Mouse (Mus musculus): ENCODE data around the gene Robo1.

Gene Robo1

DNA sequence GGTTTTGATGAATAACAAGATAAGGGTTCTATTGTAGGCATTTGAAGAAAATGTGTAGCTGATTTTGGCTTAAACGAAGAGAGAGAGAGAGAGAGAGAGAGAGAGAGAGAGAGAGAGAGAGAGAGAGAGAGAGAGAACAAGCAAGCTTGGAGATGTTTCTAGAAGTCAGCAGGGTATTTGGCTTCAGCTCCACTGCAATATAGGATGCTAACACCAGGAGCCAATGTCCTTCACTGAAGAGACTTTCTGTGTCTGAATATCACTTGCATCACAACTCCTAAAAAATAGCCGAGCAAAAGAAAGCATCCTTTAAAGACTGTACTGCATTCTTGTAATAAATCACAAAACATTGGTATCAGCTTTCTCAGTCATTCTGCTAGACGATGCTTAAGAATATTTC is 503.8 kb downstream of the Robo1 start:
- peak; percentile 79 for DNase-seq (ENCODE audit: low read depth, low spot score)

DNA sequence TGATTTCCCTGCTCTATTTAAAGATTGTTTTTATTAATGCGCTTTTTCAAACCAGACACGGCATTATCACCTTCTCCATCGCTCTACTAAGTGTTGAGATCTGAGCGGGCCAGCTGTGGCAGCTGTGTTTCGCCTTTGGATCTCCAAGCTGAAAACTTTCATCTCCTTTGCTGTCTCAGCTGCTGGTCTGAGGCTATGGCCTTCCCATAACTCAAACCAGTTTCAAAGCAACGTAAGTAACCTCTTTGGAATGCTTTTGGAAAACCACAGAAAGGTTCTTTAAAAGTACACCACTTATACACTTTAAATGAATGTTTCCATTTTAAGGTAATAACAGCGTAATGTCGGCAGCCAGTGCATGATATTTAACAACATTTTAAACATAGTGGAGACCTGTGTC is 520.3 kb downstream of the Robo1 start:
- no peak for DNase-seq (ENCODE audit: low read depth, low spot score)

DNA sequence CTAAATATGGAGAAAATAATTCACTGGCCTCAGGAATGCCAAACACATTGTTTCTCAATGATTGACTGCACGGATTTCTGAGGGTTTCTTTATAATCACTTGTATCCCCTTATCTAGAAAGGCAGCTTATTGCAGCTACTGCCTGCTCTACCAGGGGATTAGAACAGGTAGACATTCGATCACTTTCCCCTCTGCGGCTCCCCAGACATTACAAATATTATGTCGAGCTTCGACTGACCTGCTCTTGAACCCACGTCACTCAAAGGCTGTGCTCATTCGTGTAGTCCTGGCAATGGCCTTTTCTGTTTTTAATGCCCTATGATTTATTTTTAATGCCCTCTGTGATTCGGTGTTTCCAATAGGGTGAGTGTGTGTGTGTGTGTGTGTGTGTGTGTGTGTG is 521.4 kb downstream of the Robo1 start:
- no peak for DNase-seq (ENCODE audit: low read depth, low spot score)

DNA sequence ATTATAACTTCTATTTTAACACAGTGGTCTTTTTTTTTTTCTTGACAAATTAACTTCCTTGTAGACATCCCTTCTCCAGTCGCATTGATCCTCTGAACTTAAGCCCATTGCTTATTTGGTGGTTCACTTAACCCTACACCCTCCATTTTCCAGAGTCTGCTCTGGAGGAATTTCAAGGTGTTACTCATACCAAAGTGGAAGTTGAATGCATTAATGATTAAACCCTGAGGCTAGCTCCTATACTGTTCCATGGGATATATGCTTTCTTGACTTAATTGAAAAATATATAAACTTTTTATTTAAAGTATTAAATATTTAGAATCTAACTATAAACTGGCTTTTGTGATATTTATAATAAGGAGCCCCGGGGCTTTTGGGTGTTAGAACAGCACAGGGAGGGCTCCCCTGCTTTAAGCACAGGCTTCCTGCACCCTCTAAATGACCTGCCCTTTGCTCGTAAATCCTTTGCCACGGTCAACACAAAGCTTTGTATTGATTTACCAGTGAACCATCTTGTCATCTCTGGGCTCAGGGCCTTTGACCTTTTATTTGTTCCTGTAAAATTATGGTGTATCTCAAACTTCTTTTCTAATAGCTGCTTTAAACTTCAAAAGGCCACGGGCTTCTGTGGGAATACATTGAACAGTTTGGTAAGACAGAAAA is 522.4 kb downstream of the Robo1 start:
- DNase-seq (ENCODE audit: low read depth, low spot score) = no peak

DNA sequence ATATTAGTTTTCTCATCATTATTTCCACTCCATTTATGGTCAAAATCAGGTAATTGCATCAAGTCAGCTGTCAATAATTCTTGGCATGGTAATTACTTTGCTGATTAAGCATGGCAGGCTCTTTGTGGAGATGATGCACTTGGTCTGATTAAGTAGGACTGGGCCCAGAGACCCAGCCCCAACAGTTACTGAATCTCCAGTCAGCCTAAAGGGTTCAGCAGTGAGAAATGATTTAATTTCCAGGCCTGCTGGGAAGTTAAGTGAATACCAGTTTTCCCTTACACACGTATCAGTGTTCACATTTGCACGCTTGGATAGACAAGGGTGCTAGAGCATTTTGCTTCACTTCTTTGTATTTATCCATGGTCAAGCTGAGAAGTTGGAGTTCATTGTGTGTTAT is 526.2 kb downstream of the Robo1 start:
- DNase-seq (ENCODE audit: low read depth, low spot score) = no peak

DNA sequence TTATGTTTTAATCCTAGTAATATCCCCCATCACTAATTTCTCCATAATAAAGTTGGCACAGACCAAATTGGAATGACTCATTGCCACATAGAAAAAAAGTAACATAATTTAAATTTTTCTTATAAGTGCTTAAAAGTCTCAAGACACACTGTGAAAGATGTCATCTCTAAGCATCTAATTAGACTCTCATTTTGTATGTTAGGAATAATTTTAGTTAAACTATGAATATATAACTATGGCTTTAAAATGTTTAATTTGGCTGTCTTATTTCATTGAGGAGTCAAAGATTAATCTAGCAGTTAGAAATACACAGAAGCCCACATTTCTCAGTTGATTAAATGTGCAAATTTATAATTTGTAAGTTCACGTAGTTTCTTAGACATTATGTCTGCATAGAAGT is 530.9 kb downstream of the Robo1 start:
- no peak for DNase-seq (ENCODE audit: low read depth, low spot score)

DNA sequence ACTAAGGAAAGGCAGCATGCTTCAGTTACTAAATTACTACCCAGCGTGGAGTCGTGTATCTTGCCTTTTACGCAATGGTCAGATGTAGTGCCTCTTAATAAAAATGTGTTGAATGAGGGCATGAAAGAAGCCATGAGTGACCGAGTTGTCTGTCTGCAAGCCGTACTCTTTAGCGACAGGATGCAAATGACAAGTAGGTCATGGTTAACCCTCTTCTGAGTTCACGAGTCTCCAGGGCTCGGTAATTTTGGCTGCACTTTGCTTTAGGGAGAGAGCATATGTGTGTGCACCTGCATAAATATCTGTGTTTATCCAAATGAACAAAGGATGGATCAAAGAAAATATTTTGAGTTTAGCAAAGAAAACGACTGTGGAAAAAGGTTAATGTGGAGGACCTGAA is 533.0 kb downstream of the Robo1 start:
- DNase-seq (ENCODE audit: low read depth, low spot score) = peak; percentile 77

DNA sequence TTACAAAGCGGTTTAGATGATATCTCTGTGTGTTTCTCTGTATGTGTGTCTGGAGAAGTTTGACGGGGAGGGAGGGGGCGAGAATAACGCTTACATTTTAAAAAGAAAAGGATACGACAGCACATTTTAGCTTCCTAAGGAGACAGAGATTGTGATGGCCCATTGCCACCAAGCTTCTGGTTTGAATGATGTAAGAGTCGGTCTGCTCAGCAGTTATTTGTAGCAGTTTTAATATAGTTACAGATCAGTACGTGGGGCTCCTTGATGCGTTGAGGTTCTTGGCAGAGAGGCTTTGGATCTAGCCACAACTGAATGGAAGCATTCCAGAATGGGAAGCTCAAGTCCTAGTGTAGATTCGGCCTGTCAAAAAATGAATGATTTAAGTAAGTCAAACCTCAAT is 546.0 kb downstream of the Robo1 start:
- DNase-seq (ENCODE audit: low read depth, low spot score) = peak; percentile 80

DNA sequence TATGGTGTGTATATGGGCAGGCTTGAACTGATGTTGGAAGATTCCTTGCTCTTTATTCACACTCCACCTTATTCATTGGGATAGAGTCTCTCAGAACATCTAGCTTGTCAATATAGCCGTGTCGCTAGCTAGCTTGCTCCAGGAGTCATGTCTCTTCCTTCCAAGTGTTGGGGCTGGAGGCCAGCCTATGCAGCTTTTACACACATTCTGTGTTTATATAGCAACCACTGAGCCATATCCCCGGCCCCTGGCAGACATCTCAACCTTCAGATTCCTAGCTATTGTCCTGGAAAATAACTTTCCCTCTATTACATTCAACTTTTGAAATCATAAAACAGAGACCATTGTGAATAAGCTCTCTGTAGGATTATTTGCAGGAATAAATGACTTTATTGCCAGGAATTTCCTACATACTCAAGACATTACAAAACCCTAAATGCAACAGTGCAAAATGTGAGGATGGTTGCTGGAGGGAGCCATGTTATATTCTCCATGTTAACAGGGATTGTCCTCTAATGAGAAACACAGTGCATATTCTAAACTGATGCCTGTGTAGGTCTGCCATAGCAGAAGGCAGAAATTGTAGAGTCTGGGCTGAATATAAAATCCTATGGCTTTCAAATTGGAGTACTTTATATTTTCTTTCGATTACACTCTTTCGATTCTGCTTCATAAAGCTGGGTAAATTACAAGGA is 546.9 kb downstream of the Robo1 start:
- DNase-seq (ENCODE audit: low read depth, low spot score) = no peak

DNA sequence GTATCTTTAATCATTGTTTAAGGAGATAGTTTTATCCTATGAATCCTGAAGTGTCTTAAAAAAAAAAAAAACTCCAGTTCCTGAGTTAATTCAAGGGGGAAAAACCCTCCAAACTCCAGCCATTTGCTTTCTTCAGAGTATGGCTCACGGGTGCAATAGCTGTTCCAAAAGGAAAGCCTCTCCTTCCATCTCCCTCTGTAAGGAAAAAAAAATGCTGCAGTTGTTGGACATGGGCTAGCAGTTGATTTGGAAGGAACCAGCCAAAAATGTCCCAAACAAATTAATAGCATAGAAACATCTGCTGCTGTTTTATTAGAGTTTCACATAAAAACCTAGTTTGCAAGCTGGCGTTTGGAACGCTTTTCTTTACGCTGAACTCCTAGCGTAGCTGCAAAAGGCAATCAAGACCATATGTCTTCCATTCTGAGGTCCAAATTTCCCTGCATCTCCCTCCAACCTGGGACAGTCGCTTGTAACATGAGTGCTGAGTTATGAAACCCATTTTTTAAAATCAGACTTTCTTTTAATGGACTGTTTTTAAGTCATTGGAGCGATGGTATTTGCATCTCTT is 553.7 kb downstream of the Robo1 start:
- DNase-seq (ENCODE audit: low read depth, low spot score) = peak; percentile 72

DNA sequence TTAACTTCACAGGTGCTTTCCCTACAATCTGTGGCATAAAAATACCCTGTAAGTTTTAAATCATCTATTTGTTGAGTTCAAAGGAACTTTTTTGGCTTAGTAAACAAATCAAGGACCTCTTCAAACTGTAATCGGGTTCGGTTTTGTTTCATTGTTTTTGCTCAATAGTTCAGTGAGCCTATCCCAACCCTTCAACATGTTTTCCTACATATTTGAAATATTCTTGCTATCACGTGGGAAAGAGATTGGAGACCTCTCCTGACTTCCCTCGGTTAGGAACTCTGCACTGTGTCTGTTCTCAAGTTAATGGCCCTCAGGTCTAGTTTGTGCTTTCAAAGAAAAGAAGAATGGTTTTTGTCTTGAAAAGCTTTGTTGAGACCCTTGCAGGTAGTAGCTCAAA is 557.9 kb downstream of the Robo1 start:
- no peak for DNase-seq (ENCODE audit: low read depth, low spot score)

DNA sequence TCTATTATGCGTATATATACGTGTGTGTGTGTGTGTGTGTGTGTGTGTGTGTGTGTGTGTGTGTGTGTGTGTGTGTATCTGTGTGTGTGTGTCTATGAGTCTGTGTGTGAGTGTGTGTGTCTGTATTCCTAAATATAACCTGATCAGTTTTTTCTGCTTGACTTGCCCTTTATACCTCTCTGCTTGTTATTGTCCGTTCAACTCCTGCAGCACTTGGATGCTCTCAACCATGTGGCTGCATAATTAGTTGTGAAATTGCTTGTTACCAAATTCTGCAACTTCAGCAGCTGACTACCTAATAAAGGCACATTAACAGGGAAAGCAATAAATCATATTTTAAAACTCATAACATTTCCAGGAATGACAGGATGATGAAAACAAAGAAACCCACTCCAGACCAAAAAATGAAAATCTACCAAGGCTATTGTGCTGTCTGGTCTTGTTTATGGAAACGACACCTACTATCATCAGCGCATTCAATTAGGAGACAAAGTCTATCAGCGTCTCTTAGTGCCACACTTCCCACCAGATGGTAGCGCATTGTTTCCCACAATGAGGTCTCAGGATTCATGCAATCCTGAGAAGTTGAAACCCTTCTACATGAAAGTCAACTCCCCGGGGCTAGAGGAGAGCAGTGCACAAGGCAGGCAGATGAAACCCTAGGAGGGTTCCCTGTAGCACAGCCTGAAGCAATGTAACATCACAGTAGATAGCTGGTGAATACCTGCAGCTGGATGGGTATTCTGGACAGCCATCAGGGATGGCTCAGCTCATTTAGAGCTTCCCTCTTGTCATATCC is 567.0 kb downstream of the Robo1 start:
- no peak for DNase-seq (ENCODE audit: low read depth, low spot score)

DNA sequence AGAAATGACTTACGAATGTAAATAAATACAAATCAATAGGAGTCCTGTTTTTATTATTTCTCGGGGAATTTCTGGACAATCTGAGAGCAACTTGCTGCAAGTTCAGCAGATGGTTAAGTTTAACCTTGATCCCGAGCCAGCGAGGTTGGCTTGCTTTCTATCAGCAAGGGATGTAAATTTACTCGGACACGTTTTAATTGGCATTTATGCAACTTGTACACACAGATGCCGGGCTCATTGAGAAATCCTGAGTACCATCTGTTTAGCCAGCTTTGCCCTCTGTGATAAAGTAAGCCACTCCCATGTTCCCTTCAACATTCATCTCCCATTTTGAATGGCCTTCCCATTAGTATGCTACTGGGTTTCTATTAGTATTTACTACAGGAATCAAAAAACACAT is 580.0 kb downstream of the Robo1 start:
- DNase-seq (ENCODE audit: low read depth, low spot score) = peak; percentile 91

DNA sequence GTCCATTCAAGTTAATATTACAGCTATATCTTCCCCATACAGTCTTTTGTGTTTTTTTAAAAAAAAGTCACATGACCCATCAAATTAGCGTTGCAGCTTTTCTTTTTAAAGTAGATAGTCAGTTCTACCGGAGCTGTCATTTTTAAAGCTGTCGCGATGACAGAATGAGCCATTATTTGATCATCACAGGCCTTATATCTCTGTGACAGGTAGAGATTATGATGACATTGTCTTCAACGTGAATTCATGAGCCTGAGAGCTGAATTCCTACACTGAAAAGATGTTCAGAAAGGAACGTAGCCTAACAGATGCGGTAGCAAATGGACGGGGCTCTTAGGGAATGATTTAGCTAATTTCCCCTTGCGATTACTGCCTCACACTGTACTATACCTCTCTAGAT is 581.3 kb downstream of the Robo1 start:
- no peak for DNase-seq (ENCODE audit: low read depth, low spot score)

DNA sequence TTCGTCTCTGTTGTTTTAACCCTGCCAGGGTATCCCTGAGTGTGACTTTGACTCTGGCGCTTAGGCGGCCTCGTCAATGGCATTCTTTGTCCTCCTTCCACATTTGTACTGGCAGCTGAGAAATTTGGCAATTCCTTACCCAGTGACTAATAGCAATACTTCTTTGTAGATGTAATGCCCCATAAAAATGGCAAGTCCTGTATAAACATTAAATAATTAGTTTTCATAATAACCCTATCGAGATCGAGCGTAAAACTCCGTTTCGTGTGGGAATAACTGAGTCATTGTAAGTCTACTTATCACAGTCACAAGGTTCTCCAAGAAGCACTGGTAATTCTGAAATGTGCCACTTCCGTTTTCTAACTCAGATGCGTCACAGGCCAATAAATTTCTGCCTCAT is 589.0 kb downstream of the Robo1 start:
- peak; percentile 55 for DNase-seq (ENCODE audit: low read depth, low spot score)

DNA sequence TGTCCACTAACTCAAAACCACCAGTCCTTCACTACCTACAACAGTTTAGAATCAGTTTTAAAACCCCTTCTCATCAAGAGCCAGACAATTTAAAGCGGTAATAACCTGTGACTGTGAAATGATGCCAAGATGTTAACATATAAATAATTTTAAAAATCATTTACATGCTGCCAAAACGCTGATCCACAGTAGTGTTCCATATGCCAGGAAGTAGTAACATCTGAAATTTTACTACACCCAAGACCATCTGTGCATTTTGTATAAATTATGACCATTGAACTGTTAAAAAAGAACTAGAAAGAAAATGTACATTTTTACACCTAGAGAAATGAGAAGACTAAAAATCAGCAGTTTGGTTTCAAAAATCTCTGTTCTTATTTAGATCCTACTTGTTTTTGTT is 600.8 kb downstream of the Robo1 start:
- peak; percentile 71 for DNase-seq (ENCODE audit: low read depth, low spot score)

DNA sequence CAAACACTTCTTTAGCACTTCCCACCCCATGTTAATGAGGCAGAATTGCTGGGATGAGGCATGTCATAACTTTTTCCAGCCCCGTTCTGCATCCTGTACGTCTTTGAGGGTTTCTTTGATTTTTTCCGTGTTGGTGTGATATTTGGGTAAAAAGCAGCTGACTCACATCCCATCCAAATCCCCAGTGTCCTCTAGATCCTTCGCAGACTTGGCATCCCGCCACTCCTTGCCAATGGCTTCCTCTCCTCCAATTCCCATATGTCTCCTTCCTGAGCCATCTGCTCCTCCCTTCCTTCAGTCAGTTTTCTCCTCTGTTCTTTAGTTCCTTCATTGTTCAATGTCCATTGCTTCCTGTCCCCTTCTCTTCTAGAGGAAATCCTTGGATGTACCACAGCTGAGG is 605.0 kb downstream of the Robo1 start:
- peak; percentile 95 for DNase-seq (ENCODE audit: low read depth, low spot score)

DNA sequence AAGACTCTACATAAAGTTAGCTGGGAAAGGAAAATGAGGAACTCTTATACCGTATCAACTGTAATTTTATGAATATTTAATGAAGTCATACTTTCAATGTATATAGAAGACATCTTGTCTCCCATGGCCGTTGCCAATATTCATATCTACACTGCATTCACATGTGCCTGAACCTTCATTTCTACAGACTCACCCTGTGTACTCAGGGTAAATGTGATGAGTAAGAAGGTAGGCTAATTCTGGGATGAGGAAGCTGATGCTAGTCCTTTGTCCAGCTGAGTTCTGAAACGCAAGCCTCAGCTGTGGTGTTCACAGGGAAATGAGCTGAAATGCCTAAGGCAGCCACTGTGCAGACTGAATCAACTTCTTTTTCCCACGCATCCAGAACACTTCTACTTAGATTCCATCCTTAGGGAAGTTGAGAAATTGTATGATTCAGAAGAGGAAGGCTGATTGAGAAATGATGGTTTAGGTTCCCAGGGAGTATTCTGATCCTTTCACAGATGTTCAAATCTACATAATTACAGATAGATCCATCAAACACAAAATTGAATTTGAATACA is 606.0 kb downstream of the Robo1 start:
- peak; percentile 66 for DNase-seq (ENCODE audit: low read depth, low spot score)

DNA sequence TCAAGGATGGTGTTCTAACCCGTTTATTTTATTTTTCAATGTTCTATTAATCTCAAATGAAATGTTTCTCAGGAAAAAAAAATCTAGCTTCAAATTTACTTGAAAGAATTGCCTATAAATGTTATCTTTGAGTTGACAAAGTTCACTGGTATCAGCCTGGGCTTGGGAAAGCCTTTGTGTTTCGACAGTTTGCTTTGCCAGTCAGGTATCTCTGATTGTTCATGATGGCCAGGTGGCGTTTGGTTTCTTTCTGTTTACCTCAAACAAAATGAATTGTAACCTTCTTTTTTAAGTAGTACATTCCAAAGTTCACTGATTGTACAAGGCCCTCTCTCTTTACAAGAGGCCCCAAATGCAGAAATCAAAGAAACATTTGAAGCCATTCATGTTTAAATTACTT is 611.9 kb downstream of the Robo1 start:
- DNase-seq (ENCODE audit: low read depth, low spot score) = no peak

DNA sequence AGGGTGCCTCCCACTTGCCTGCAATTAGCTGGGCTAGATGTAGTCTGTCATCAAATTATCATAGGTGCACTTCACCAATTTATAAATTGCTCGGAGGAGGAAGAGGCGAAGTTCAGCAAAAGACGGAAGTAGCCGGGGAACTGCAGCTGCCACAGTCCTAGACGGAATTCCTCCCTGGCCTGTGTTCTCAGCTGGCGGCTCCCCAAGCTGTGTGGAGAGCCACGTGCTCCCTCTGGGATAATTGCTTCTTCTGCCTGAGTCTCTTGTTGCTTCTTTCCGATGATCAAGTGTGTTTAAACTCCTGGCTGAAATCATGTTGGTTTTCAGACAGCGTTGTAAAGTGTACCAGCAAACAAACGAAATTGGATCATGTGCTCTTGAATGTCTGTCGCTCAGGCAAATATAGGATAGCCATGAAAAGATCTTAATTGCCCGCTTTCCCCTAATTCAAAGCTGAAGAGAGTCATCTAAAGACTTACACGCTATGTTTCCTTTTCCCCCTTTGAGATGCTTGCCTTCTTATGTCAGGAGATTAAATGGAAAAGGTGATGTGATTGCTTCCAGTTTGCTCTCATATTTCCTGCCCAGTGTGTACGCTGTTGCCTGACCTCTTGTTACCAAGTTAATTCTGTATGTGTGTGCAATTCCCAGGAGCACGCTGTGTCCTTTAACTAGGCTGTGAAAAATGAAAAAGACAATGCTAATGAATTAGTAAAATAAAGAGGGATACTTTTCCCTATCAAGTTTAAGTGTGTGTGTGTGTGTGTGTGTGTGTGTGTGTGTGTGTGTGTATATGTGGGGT is 616.5 kb downstream of the Robo1 start:
- peak; percentile 83 for DNase-seq (ENCODE audit: low read depth, low spot score)

DNA sequence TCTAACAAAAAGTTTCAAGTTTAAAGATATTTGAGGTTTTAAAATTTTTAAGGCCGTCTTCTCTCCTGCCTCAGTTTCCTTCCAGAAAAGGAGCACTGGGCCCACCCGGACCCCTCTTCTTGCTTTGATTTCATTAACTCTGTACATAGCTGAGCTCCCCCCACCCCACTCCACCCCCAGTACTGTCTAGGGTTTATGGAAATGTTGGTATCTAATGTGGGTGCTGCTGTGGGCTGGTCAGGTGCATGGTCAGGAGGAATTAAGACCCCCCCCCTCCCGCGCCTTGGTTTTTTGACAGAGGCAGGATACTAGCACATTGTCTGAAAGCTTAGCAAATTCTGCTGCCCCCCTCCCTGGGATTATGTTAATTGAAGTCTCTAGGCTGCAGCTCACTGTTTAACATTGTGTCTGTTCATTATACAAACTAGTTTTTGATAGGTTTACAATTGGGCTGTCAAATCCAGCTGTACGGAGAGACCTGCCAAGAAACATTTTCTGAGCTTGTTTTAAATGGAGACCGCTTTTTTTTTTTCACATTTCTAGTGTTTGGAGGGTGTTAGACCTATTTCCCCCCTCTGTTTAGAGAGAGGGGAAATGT is 620.5 kb downstream of the Robo1 start:
- peak; percentile 16 for DNase-seq (ENCODE audit: low read depth, low spot score)
